Mouse (Mus musculus) urinary bladder, adult 18-20 months (tissue): ENCODE data around the gene Notch1.

Source experiments
- DNase-seq, 2 experiments: peaks; one replicate each; pipeline ENCODE4 v3.0.0; 2022; ENCODE audit warnings: low spot score in 2 of 2, mixed read lengths in 2 of 2

The Notch1 gene

DNA sequence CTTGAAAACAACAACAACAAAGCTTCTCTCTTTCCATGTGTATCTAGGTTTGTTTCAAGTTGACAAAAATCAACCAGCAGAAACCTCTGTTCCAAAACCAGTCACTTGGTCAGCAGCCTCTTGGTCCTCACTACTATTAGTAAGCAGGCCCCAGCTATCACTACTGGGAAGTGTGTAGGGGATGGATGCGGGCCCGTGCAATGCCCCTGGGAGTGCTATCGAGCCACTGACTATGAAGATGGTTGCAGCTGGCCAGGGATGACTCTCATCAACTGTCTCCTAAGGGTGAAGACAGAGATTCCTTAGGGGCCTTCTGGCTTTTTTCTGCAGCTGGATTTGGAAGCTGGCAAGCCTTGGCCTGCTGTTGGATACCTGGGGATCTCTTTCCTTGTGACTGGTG lies 13.4 kb upstream of the Notch1 start:
- DNase-seq: no peak

DNA sequence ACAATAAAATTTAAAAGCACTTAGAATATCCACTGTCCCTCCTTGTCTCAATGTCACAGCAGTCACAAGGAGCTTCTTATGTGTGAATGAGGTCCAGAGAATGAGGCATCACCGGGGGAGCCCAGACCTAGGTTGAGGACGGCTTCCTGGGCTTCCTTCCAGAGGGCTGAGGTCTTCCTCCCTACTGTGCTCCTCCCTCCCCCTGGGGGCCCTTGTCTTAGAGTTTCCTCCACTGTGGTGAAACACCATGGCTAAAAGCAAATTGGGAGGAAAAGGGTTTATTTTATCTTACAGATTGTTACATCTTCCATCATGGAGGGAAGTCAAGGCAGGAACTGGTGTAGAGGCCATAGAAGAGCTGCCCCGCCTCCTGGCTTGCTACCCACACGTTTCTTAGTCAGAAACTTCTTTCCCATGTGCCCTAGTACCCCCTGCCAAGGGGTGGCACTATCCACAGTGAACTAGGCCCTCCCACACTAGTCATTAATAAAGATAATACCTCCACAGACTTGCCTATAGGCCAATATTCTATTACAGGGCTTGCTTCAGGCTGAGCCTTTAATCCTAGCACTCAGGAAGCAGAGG lies 12.8 kb upstream of the Notch1 start:
- DNase-seq: no peak

DNA sequence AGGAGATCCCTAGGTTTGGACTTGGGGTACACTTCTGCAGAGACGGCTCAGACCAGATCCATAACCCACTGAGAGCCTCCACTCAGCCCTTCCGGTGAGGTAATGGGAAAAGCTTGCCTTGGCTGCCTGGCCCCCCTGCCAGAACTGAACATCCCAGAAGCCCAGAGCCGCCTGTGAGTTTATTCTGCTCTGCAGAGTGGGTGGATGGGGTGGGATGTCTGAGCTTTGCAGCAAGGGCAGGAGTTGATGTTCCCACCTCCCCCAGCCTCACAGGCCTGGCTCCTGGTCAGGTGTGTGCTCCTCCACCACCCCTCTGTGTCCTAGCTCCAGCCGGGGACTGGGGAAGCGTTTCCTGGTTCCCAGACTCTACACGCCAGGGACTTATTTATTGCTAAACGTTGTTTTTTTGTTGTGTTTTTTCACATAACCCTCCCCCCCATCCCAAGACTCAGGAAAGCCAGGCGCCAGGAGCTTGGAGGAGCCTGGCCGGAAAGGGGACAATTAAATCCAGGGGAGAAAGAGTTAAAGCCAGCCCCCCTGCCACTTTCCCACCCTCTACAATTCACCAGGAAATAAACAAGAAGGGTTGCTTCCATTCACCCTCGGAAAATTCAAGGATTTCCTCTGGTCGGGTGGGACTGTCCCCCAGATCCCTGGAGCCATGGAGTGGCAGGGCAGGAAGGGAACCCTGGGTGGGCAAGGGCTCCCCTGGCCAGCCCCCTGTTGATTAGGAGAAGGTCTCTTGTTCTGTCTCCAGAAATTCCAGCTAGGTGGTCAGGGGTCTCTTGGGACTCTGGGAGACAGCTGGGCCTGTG lies 10.2 kb upstream of the Notch1 start:
- no peak for DNase-seq

DNA sequence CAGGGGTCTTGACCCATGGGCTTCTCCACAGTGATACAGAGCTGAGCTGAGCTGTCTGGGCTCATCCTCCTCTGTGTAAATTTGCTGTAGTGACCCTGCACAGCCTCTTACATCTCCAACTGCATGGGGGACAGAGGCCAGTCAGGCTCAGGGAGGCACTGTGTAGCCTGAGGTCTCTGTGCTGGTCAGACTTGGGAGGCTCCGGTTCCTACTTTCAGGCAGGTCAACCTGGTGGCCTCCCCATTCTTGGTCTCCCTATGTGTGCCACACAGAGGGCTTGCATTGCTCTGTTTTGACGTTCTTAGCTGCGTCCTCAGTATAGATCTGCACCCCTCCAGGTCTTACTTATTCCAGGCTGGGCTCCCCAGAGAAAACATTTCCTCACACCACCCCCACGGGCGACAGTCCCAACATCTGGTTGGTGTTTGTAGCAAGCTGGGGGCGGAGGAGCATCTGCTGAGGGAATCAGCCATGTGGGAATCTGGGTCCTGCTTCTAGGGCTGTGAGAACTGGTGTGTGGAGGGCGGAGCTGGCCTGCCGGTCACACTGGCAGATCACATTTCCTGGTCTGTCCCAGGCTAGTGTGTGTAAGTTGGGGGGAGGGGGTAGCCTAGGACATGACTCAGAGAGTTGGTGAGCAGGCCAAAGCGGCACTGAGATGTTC lies 9.0 kb upstream of the Notch1 start:
- DNase-seq: peak in 1 of 2 experiments; percentile 62

DNA sequence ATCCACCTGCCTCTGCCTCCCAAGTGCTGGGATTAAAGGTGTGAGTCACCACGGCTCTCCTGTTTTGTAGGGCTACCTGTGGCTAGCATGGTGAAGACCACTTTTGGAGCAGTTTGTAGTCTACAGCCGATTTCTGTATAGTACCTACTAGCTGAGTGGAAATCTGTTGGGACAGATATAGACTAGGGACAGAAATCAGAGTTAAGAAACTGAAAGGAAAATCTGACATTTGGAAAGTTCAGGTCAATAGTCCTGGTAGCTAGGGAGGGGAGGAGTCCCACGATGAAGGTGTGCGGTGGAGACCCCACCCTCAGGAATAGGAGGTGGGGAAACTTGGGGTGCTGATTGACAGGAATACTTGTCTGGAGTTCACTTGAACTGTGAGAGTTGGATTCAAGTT lies 5.9 kb upstream of the Notch1 start:
- DNase-seq: no peak

DNA sequence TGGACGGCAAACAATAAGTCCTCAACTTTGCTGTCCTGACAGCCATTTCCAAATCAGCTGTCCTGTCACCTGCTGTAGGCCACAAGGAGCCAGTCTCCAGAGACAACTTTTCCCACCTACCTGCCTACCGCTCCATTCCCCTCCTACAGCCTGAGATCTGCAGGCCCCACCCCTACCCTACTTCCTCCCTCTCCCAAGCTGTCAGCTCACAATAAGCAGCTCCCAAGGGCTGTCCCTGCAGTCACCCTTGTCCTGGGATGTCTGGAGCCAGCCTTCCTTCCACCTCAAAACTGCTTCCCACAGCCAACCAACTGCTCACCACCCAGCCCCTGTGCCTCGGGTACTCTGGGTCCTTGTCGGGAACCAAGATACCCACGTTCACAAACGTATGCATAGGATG lies 3.3 kb upstream of the Notch1 start:
- no peak for DNase-seq

DNA sequence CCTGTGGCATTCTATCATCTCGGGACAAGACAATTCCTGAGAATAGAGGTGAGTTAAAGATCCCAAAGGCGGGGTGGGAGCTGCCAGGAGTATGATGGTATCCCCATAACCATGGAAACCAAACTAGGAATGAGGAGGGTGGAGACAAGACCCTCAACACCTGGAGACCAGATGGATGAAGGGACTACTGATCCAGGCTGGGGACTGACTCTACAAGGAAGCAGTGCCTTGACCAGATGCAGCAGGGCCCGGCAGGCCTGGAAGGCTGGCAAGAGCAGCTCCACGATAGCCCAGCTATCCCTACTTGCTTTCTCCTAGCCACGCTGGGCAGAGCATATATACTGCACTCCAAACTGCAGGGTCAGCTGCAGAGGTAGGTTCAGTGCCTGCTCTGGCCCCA lies 524 bp upstream of the Notch1 start:
- DNase-seq: no peak

DNA sequence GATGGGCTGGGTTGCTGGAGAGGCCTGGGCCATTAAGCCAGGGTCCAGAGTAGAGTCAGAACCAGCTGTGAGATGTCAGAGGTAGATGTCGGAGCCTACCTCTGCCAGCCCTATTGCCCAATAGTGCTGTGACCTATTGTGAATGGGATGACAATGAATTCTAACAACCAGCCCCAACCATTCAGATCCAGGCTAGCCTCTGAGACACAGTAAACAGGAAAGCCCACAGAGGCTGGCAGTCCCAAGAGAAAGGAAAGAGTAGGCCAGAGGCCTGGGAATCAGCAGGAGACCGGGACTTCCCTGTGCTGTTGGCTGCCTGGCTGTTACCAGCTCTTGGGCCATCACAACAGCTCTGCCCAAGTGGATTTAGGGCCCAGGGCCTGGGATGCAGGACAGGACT lies 1.1 kb downstream of the Notch1 start:
- no peak for DNase-seq

DNA sequence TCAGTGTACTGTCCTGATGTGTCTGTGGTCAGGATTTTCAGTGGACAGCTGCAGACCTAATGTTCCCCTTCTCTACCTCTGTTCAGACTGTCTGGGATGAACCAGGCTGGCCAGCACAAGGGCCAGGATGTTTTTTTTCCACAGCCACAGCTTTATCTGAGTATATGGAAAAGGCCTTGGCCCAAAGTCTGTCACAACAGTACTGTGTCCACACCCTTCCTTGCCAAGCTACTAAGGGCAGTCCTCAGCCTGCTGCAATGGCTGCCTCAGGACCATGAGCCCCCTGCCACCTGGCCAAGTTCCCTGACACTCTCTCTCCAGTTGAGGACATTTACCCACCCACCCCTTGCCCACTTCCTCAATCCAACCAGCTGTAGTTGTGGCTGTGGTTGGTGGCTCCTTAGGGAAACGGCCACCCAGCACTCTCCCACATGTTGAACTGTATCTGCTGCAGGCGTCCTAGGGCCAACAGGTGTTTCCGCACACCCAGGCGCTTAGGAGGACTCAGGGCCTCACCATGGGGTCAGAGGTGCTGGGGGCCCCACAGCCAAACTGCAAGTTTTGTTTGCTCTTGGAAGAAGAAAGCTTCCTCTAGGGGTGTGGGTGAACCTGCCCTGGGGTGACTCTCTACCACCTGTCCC lies 3.2 kb downstream of the Notch1 start:
- no peak for DNase-seq

DNA sequence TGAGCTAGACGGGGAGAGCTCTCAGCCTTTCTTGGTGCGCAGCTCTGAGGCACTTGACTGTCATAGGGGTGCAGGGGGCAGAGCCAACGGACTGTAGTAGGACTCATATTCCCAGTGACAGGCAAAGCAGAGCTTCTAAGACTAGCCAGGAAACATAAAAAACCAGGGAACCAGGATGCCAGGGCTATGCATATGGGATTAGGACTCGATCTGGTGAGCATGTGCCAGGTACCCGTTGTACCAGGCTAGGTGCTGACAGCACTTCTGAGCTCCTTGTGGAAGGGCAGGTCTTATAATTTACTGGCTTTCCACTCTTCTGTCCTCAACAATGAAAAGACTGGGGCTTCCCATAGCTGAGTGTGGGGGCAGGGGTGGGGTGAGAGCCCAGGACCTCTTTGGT lies 7.8 kb downstream of the Notch1 start:
- no peak for DNase-seq

DNA sequence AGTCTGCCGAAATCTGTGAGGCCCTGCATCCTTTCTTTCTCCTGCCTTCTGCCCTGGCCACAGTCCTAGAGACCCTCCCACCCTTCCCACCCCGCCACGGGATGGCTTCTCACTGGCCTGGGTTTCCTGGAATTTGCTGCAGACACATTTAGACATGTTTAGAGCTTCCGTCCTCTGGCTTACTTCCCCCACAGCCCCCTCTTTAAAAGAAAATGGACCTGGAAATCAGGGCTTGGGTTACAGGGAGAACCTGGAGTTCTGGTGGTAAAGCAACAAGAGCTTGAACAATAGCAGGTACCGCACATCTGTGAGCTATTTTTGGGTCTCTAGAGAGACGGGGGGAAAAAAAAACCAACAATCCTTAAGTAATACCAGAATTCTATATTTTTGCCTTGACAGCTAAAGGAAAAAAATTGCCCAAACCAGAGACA lies 8.5 kb downstream of the Notch1 start:
- no peak for DNase-seq

DNA sequence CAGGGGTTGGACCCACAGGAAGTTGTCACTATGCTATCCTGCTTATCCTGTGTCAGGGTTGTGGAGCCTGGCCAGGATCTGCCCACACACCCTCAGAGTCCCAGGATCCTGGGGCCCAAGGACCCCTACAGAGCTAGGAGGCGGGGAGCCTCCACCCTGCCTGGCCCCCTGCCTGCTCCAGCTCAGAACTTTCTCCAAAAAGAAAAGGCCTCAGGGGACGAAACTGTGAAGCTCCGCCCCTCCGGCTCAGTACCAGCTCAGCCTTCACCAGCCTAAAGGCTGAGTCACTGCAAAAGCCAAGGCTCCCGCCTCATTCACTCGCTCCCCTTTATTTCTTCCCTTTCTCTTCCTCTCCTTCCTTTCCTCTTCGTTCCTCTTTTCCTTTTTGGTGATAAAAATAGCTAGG lies 9.0 kb downstream of the Notch1 start:
- peak; percentile 55 to 75 for DNase-seq

DNA sequence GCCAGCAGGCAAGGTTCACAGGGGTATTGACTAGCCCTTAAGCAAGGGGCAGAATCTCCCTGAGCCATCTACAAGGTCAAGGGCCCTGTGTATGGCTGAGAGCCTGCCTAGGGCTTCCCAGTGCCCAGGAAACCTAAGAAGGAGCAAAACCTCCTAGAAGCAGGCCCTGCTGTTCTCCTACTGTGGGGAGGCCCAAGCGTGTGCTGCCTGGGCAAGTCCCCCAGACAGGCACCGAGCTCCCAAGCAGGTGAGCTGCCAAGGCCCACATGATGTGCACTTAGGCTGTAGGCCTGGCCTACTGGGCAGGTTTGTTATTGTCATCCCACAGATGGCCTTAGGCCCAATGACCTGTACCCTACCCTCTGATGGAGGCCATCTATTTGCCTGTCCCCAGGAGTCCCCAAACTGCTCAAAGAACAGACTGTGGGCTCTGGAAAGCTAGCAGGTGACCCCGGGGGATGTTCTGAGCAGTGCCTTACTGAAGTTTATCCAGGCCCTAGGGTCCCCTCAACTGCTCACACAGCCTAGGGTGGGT lies 9.7 kb downstream of the Notch1 start:
- peak in 1 of 2 experiments; percentile 38 for DNase-seq

DNA sequence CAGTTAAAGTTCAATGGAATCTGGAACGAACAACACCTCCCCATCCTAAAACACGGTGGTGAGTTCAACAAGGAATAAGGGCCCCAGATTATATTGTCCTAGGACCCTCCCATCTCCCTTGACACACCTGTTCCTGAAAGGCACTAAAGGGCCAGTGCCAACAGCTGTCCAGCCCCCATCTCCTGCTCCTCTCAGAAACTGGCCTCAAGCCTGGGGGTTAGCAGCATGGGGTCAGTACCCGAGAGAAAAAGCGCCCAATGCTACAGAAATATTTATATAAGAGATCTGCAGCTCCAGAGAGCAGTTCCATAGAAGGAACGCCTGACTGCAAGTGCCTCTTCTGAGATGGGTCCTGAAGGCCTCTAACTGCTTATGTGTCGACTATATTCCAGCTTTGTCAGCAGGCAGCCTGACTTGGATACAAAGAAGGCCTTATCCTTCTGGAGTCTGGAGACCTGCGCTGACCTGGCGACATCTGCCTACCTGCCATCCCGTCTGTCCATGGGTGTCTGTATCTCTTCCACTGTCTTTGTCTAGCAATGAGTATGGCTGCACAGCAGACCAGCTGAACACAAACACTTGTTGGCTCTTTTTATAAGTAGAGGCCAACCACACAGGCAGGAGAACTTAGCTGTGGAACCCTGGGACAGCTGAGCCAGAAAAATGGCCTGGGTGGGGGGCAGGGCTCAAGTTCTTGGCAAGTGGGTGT lies 11.5 kb downstream of the Notch1 start:
- no peak for DNase-seq

DNA sequence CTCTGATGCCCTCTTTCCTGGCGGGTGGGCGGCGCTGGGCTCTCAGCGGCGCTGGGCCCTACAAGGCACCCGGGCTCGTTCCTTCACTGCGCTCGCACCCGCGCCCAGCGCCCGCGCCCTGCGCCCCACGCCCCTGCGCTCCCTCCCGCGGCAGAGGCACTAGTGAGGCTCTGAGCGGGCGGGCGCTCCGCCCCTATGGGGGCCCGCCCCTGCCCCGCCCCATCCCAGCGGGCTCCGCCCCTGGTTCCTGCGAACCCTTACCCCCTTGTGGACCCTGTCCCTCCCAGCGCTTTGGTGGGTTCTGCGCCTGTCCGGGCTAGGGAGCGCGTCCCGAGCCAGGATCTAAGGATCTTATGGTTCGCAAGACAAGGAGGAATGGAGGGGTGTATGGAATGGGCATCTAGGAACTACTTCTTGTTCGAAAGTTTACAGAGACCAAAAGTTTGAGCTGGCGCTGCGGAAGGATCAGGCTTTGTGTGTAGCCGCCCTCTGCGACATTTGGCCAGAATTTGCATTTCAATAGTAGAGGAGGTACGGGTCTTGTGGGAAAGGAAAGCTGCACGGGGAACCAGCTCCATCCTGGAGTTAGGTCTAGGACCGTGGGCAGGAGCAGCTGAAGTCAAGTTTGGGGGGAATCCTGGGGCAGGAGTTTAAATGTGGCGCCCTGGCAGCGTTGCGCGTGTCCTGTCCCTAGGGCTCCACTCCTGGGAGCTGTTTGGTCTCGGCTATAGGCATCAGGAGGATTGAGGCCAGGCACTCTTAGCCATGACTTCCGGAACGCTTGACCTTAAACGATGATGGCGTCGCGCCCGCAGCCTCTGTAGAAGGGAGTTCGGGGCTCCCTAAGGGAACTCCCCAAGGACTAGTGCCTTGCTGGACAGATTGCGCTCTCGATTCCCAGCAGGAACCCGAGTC lies 12.5 kb downstream of the Notch1 start:
- peak; percentile 68 to 87 for DNase-seq

DNA sequence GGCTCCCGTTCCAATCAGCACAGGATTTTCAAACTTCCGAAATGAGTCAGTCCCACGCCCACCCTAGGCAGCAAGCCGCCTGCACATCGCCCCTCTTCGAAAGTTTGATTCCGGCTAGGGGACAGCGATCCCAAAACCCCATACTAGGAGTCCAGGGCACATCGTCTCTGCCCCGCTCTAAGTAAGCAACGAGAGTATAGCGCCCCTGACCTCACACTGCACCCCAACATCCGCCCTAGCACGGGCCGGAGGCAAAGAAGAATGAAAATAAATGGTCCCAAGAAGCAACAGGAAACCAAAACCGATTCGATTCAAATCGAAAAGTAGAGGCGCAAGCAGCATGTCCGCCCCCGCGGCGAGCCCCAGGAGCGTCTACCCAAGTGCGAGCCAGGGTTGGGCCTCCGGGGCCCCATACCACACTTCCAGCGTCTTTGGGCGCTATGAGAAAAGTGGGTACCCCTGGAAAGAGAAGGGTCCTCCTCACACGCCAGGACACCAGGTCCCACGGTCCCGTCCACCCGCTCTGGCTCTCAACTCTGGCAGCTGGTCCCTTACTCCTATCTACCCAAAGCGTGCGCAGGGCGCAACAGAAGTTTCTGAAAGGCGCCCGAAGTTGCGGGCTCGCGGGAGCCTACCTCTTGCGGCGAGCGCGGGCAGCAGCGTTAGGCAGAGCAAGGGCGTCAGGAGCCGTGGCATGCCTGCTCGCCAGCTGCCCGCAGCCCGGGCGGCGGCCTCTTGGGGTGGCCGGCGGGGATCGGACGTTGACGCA lies 13.4 kb downstream of the Notch1 start:
- DNase-seq: no peak

DNA sequence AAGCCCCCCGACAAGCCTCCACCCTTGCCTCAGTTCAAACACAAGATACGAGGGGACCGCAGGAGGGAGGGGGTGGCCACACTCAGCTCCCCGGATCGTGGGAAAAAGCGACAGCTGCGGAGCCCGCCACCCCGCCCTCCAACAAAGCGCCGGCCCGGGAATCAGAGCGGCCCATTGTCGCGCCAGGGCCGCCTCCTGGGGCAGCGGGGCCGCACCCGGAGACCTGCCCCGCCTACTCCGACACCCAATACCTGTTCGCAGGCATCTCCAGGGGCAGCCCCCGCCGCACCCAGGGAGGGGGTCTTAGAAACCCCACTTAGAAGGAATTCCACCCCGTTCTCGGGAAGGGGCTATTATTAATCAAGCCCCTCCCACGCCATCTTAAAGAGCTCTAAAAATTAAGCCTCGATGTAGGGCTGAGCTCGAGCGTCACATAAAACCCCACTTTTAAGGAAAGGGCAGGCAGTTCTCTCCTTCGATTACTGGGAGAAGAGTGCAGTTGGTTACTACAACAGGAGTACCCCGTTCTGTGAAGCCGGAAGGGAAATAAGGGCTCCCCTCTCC lies 14.1 kb downstream of the Notch1 start:
- peak; percentile 62 to 69 for DNase-seq

DNA sequence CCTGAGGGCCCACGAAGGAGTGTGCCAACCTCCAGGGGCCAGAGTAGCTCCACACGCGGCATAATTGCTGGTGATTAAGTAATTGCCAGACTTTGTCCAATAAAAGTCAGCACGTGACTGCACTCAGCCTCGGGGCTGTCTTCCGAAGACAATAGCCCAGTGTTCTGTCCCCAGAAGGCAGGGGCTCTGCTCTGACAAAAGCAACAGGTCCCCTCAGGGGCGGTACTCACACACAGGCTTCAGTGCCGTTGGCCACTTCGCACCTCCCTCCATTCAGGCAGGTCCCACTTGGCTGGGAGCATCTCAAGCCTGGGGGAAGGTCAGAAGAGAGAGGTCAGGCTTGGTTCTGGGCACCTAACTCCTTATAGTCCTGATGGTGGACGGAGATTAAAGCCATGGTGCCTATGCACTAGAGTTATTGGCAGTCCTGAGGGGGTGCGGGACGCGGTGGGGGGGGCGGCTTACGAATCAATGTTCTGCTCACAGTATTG lies 14.8 kb downstream of the Notch1 start:
- no peak for DNase-seq
